Mouse (Mus musculus) liver, embryonic 14.5 days (tissue): ENCODE data around the gene Nckap5l. TPM values are rescaled to one million over a fixed set of nuclear protein-coding genes. Genes with fewer than 3 reads are reported as not detected.

ENCODE experiments used
- ATAC-seq: fragments of 200-750 bp; cut with Nextera tagmentation; 2 replicates; pipeline ENCODE4 v1.8.0; 2017; ENCODE audit warnings: moderate number of reproducible peaks, mild to moderate bottlenecking, moderate library complexity; ENCODE audit not compliant: insufficient read depth
- DNase-seq, 3 experiments: peaks; one replicate each; pipeline ENCODE4 v3.0.0-alpha.2; 2012 to 2013; ENCODE audit warnings: low read depth in 3 of 3, low spot score in 3 of 3
- H3K27ac ChIP-seq: fragments of 300-500 bp; sonication (generic); 2 replicates; pipeline ENCODE4 v1.5.1; 2014; ENCODE audit warnings: moderate library complexity, mild to moderate bottlenecking, control low read depth, inconsistent platforms
- H3K27me3 ChIP-seq: fragments of 300-500 bp; sonication (generic); 2 replicates; pipeline ENCODE4 v1.6.1; 2014; ENCODE audit warnings: mild to moderate bottlenecking, low read length, moderate library complexity; ENCODE audit not compliant: control insufficient read depth, insufficient read depth
- H3K36me3 ChIP-seq: fragments of 300-500 bp; sonication (generic); replicated peaks from 2 replicates; pipeline ENCODE4 v1.6.1; 2014; ENCODE audit warnings: low read depth; ENCODE audit not compliant: control insufficient read depth, insufficient read depth
- H3K4me1 ChIP-seq, 2 experiments: fragments of 200-500 bp in 1 of 2; fragments of 300-500 bp in 1 of 2; sonication (generic) in 1 of 2; replicated peaks; 2 replicates each; pipeline ENCODE4 v1.6.1; 2012 to 2014; ENCODE audit warnings: antibody characterized with exemption in 1 of 2, inconsistent platforms in 1 of 2, low read length in 1 of 2; ENCODE audit not compliant: control insufficient read depth in 2 of 2, insufficient read depth in 2 of 2
- H3K4me2 ChIP-seq: fragments of 300-500 bp; sonication (generic); 2 replicates; pipeline ENCODE4 v1.6.1; 2014; ENCODE audit warnings: low read depth, mild to moderate bottlenecking, control low read depth, moderate library complexity
- H3K4me3 ChIP-seq, 2 experiments: fragments of 200-500 bp in 1 of 2; fragments of 300-500 bp in 1 of 2; sonication (generic) in 1 of 2; 2 replicates each; pipeline ENCODE4 v1.5.1; 2012 to 2014; ENCODE audit warnings: low read depth in 2 of 2, low read length in 2 of 2, mild to moderate bottlenecking in 2 of 2, control low read depth in 1 of 2, inconsistent platforms in 1 of 2, moderate library complexity in 1 of 2; ENCODE audit not compliant: insufficient read depth in 1 of 2
- H3K9ac ChIP-seq: fragments of 300-500 bp; sonication (generic); replicated peaks from 2 replicates; pipeline ENCODE4 v1.6.1; 2014; ENCODE audit warnings: mild to moderate bottlenecking, control low read depth, moderate library complexity
- H3K9me3 ChIP-seq: fragments of 300-500 bp; sonication (generic); 2 replicates; pipeline ENCODE4 v1.6.1; 2016; ENCODE audit warnings: low read length, mixed read lengths; ENCODE audit not compliant: control insufficient read depth
- CTCF ChIP-seq: IDR thresholded peaks from 2 replicates; pipeline ENCODE4 v1.5.1; 2016; ENCODE audit warnings: antibody characterized with exemption, low read depth, control low read depth
- EP300 ChIP-seq: IDR thresholded peaks from 2 replicates; pipeline ENCODE4 v1.6.1; 2016; ENCODE audit warnings: antibody characterized with exemption, low read depth
- WGBS: fragments of 180-500 bp; shearing (Covaris S2); extraction: QIAGEN DNeasy Blood & Tissue Kit; methylation state at CpG from one replicate; pipeline ENCODE4 v1.1.7; 2014; ENCODE audit not compliant: insufficient replicate concordance; 5-methylcytosine and 5-hydroxymethylcytosine counted together
- polyA plus RNA-seq, 2 experiments: library from polyadenylated mRNA; depleted of rRNA in 1 of 2; stranded (reverse) in 1 of 2; unstranded in 1 of 2; fragments of >200 nt; fragmentation: Nextera tagmentation in 1 of 2; extraction: Ambion mirVana in 1 of 2; gene quantifications; 2 replicates each; pipeline versions ENCODE4 v1.2.1 to v1.2.3; 2012 to 2014

Nckap5l gene
- polyA plus RNA-seq, 2 experiments = 0.70 to 1.4 TPM

- no peak overlapping the region for H3K4me3 ChIP-seq
- H3K9ac ChIP-seq = no peak overlapping the region
- ATAC-seq (no peak), DNase-seq (no peak)
- TF ChIP-seq CTCF = no peak
- no peak for TF ChIP-seq EP300
- H3K27me3 ChIP-seq = no peaks in the 10 kb centered on the region
- H3K27ac ChIP-seq = no peak overlapping the region
- no peak overlapping the region for H3K4me2 ChIP-seq
- H3K36me3 ChIP-seq = peaks cover 62% of the 10 kb centered on the region
- 84% methylated on average over 9 of the region's 9 CpGs for WGBS
- H3K9me3 ChIP-seq = no peaks in the 10 kb centered on the region
- H3K4me1 ChIP-seq = no peaks in the 10 kb centered on the region
Observed at GRCm38 (mm10) chr15:99405150-99405549, 52.4 kb downstream of the Nckap5l start.

GRCm38 (mm10) chr15:99403159-99403889 is 54.2 kb downstream of the Nckap5l start:
- TF ChIP-seq CTCF (no peak), EP300 (no peak)

GRCm38 (mm10) chr15:99400602-99401001 is 56.9 kb downstream of the Nckap5l start:
- Histone ChIP-seq H3K27ac (no peak overlapping the region), H3K9me3 (no peaks in the 10 kb centered on the region), H3K4me3 (no peak overlapping the region), H3K27me3 (no peaks in the 10 kb centered on the region), H3K36me3 (peaks cover 26% of the 10 kb centered on the region), H3K4me2 (no peak overlapping the region), H3K4me1 (peaks cover 17 to 21% of the 10 kb centered on the region in 2 experiments), H3K9ac (no peak overlapping the region)
- TF ChIP-seq CTCF = no peak
- TF ChIP-seq EP300 = no peak
- DNase-seq (no peak), ATAC-seq (no peak)
- 68% methylated on average over 6 of the region's 6 CpGs for WGBS

More at GRCm38 (mm10) chr15:99403159-99403889, 54.2 kb downstream of the Nckap5l start:
- Histone ChIP-seq H3K9me3 (no peaks in the 10 kb centered on the region), H3K36me3 (peaks cover 48% of the 10 kb centered on the region), H3K27ac (no peak overlapping the region), H3K4me1 (peaks cover 3 to 4% of the 10 kb centered on the region in 2 experiments; a peak in 2 of 4 replicates), H3K4me2 (no peak overlapping the region), H3K27me3 (no peaks in the 10 kb centered on the region), H3K4me3 (no peak overlapping the region), H3K9ac (no peak overlapping the region)
- ATAC-seq (no peak), DNase-seq (no peak)
- WGBS = 77% methylated on average over 12 of the region's 12 CpGs

- H3K36me3 ChIP-seq = peaks cover 17% of the 10 kb centered on the region
- no peak overlapping the region for H3K27ac ChIP-seq
- no peak for DNase-seq
- TF ChIP-seq EP300 (no peak), CTCF (no peak)
- H3K4me3 ChIP-seq = no peak overlapping the region
- H3K4me2 ChIP-seq = no peak overlapping the region
- no peaks in the 10 kb centered on the region for H3K9me3 ChIP-seq
- no peak overlapping the region for H3K9ac ChIP-seq
- H3K4me1 ChIP-seq = peaks cover 23 to 28% of the 10 kb centered on the region in 2 experiments
- ATAC-seq = no peak
- 76% methylated on average over 15 of the region's 15 CpGs for WGBS
- H3K27me3 ChIP-seq = no peaks in the 10 kb centered on the region
Observed at GRCm38 (mm10) chr15:99399503-99400245, 57.9 kb downstream of the Nckap5l start.

- ATAC-seq = no peak
- no peak overlapping the region for H3K9ac ChIP-seq
- no peaks in the 10 kb centered on the region for H3K9me3 ChIP-seq
- 95% methylated on average over 2 of the region's 2 CpGs for WGBS
- no peak overlapping the region for H3K27ac ChIP-seq
- no peak overlapping the region for H3K4me3 ChIP-seq
- peaks cover 23 to 31% of the 10 kb centered on the region in 2 experiments for H3K4me1 ChIP-seq
- no peak overlapping the region for H3K4me2 ChIP-seq
- peaks cover 6% of the 10 kb centered on the region for H3K36me3 ChIP-seq
- no peaks in the 10 kb centered on the region for H3K27me3 ChIP-seq
- no peak for DNase-seq
- TF ChIP-seq EP300 = no peak
- no peak for TF ChIP-seq CTCF
Observed at GRCm38 (mm10) chr15:99397622-99398021, 59.9 kb downstream of the Nckap5l start.
